Comparison of ENCODE assay signal across 8 mouse cellular contexts in genomic region chr11:117326867-117327600, GRCm38 (mm10).
DNase-seq lines count a peak whose midpoint lies in the region; TF ChIP-seq lines count a peak whose summit lies in the region.

No protein-coding gene starts in this region.

- H3K36me3 ChIP-seq in CH12.LX (replicated peaks in 1 of 2; ENCODE audit: control insufficient read depth in 1 of 2, insufficient read depth in 1 of 2, low read length in 1 of 2) = peaks cover 0 to 34% of the 10 kb centered on the region in 2 experiments

- no peak for TF ChIP-seq EP300 in CH12.LX (IDR thresholded peaks at IDR 0.05; ENCODE audit: low read length)

- no peaks in the 10 kb centered on the region for H3K9me3 ChIP-seq in CH12.LX (replicated peaks; ENCODE audit: low read length)

- no peak; the same call in 1 of the 2 replicates for TF ChIP-seq RAD21 in CH12.LX (IDR thresholded peaks at IDR 0.05; ENCODE audit: low read depth, low read length)

- H3K9ac ChIP-seq in CH12.LX (ENCODE audit: insufficient read depth, low read depth) = peak overlapping the region; percentile 68

- no peak; the same call in 1 of the 2 replicates for TF ChIP-seq POLR2A in CH12.LX (IDR thresholded peaks at IDR 0.05; ENCODE audit: low read depth, low read length)

- dilution Hi-C loops in CH12.LX (cut with MboI; ENCODE audit: extremely low pct_ligation_motif_present, extremely low pct_unique_long_range_greater_than_20kb, low sequenced_read_pairs) = no loop called here

- H3K79me2 ChIP-seq in CH12.LX (replicated peaks; ENCODE audit: control insufficient read depth, extremely low read depth, insufficient read depth, poor library complexity, severe bottlenecking) = peaks cover 64% of the 10 kb centered on the region

- in situ Hi-C loops in CH12.LX (cut with MboI; ENCODE audit: low pct_ligation_motif_present, low pct_unique_long_range_greater_than_20kb, low sequenced_read_pairs) = no loop called here

- TF ChIP-seq CTCF in CH12.LX (conservative IDR thresholded peaks at IDR 0.05 in 1 of 2, IDR thresholded peaks at IDR 0.05 in 1 of 2; ENCODE audit: low read depth in 2 of 2, low read length in 2 of 2) = no peak

- intact Hi-C loops in left cerebral cortex, postnatal 4 days (cut with DNase I) = no loop called here

- H3K4me2 ChIP-seq in CH12.LX (ENCODE audit: insufficient read depth, low read depth, poor library complexity, severe bottlenecking) = peak overlapping the region; percentile 83

- peak overlapping the region; percentile 93 for H3K27ac ChIP-seq in CH12.LX (ENCODE audit: insufficient read depth, low read depth)

- H3K4me3 ChIP-seq in CH12.LX (replicated peaks in 1 of 3; ENCODE audit: low read depth in 2 of 3, low read length in 2 of 3, poor library complexity in 1 of 3) = peak overlapping the region; percentile 43 to 62 (median 50)

- peak; percentile 70 for DNase-seq in layer of hippocampus, adult 11-12 months (ENCODE audit: low spot score)
- no peak for DNase-seq in layer of hippocampus, adult 9-10 months (ENCODE audit: low spot score)
- no peak for DNase-seq in CH12.LX (ENCODE audit: extremely low read depth)
- peak; percentile 79 for DNase-seq in brain, adult 2 months (ENCODE audit: low read depth, low spot score)
- DNase-seq in left cerebral cortex, postnatal 4 days = peak; percentile 87
- no peak for DNase-seq in urinary bladder, postnatal 10 days (ENCODE audit: low spot score)
- no peak for DNase-seq in adipocyte (ENCODE audit: low spot score)
- DNase-seq in yolk sac, embryonic 10.5 days (ENCODE audit: low spot score) = no peak

- H3K27me3 ChIP-seq in CH12.LX (replicated peaks) = no peaks in the 10 kb centered on the region

- H3K4me1 ChIP-seq in CH12.LX (ENCODE audit: control insufficient read depth in 1 of 2, insufficient read depth in 2 of 2) = peaks cover 58 to 87% of the 10 kb centered on the region in 2 experiments

TF ChIP-seq in CH12.LX, 34 proteins besides CTCF, POLR2A, EP300 and RAD21:
- TF ChIP-seq JUND (conservative IDR thresholded peaks at IDR 0.05; ENCODE audit: low read depth, low read length) (no peak), MAX (IDR thresholded peaks at IDR 0.05; ENCODE audit: low read length) (peak; percentile 71), MAZ (IDR thresholded peaks at IDR 0.05; ENCODE audit: low read depth, low read length) (0 out of 2 replicates have a peak, but pooled peaks have one; percentile 21), KAT2A (IDR thresholded peaks at IDR 0.05; ENCODE audit: insufficient replicate concordance, low read length) (no peak), POLR2AphosphoS2 (IDR thresholded peaks at IDR 0.05; ENCODE audit: low read depth, low read length) (0 out of 2 replicates have a peak, but pooled peaks have one; percentile 30), BHLHE40 (IDR thresholded peaks at IDR 0.05; ENCODE audit: low read depth, low read length) (peak; percentile 89), MYC (IDR thresholded peaks at IDR 0.05; ENCODE audit: low read depth, low read length) (peak; percentile 81), CHD2 (IDR thresholded peaks at IDR 0.05; ENCODE audit: low read length) (peak; percentile 67; the same call in 1 of the 2 replicates), USF1 (IDR thresholded peaks at IDR 0.05; ENCODE audit: low read depth, low read length) (no peak), TCF12 (IDR thresholded peaks at IDR 0.05; ENCODE audit: low read depth, low read length) (no peak; the same call in 1 of the 2 replicates), SIN3A (IDR thresholded peaks at IDR 0.05; ENCODE audit: low read length) (peak; percentile 6), MAFK (IDR thresholded peaks at IDR 0.05; ENCODE audit: insufficient replicate concordance, low read length) (no peak), UBTF (IDR thresholded peaks at IDR 0.05; ENCODE audit: low read depth, low read length) (peak; percentile 63; the same call in 1 of the 2 replicates), ETS1 (conservative IDR thresholded peaks at IDR 0.05; ENCODE audit: low read depth, low read length) (0 out of 2 replicates have a peak, but pooled peaks have one; percentile 13), ELF1 (IDR thresholded peaks at IDR 0.05; ENCODE audit: low read depth, low read length) (no peak), NELFE (IDR thresholded peaks at IDR 0.05; ENCODE audit: low read depth, low read length) (0 out of 2 replicates have a peak, but pooled peaks have one; percentile 36), CHD1 (IDR thresholded peaks at IDR 0.05; ENCODE audit: low read depth, low read length) (peak; percentile 71), ZMIZ1 (IDR thresholded peaks at IDR 0.05; ENCODE audit: low read depth, low read length) (peak; percentile 36), MXI1 (IDR thresholded peaks at IDR 0.05; ENCODE audit: low read depth, low read length) (peak; percentile 64)

Comparison
In these comparisons a context has a peak if more than half of its experiments do, and no peak if none do; other contexts are left out.
1. DNase-seq: peak in layer of hippocampus, adult 11-12 months (single experiment), brain, adult 2 months (single experiment) and left cerebral cortex, postnatal 4 days (single experiment); none in layer of hippocampus, adult 9-10 months (single experiment), CH12.LX (single experiment), urinary bladder, postnatal 10 days (single experiment), adipocyte (single experiment) and yolk sac, embryonic 10.5 days (single experiment).